Mouse (Mus musculus) MEL (cell line): ENCODE data around the gene Slc35g2. TPM values are rescaled to one million over a fixed set of nuclear protein-coding genes. Genes with fewer than 3 reads are reported as not detected.
A peak's percentile ranks its signal among the peaks of the same experiment; 100 is the strongest.

Source experiments
- DNase-seq: peaks from one replicate; pipeline ENCODE4 v3.0.0; 2011; ENCODE audit warnings: low read depth, low spot score
- H3K27ac ChIP-seq: 2 replicates; pipeline ENCODE4 v1.5.1; 2012; ENCODE audit warnings: low read depth, mild to moderate bottlenecking, control low read depth, low read length, moderate library complexity; ENCODE audit not compliant: control insufficient read depth
- H3K27me3 ChIP-seq, 2 experiments: fragments of 150-350 bp in 1 of 2; sonication (generic) in 1 of 2; 2 replicates each; pipeline ENCODE4 v1.6.1; 2012; ENCODE audit warnings: low read length in 2 of 2, mild to moderate bottlenecking in 2 of 2, improper control_type of control experiment in 1 of 2, moderate library complexity in 1 of 2; ENCODE audit not compliant: insufficient read depth in 2 of 2, control insufficient read depth in 1 of 2
- H3K36me3 ChIP-seq, 2 experiments: 2 replicates each; pipeline ENCODE4 v1.6.1; 2012 to 2014; ENCODE audit warnings: low read length in 2 of 2, improper control_type of control experiment in 1 of 2, inconsistent platforms in 1 of 2, mild to moderate bottlenecking in 1 of 2; ENCODE audit not compliant: insufficient read depth in 2 of 2, control insufficient read depth in 1 of 2
- H3K4me1 ChIP-seq, 2 experiments: fragments of 150-350 bp in 1 of 2; sonication (generic) in 1 of 2; 2 replicates each; pipeline ENCODE4 v1.6.1; 2012; ENCODE audit warnings: low read length in 2 of 2, improper control_type of control experiment in 1 of 2, mild to moderate bottlenecking in 1 of 2; ENCODE audit not compliant: insufficient read depth in 2 of 2, control insufficient read depth in 1 of 2
- H3K4me3 ChIP-seq, 2 experiments: fragments of 150-350 bp in 1 of 2; sonication (generic) in 1 of 2; 2 replicates each; pipeline ENCODE4 v1.5.1; 2012; ENCODE audit warnings: low read depth in 2 of 2, low read length in 2 of 2, mild to moderate bottlenecking in 2 of 2, moderate library complexity in 2 of 2, control low read depth in 1 of 2, improper control_type of control experiment in 1 of 2; ENCODE audit not compliant: control insufficient read depth in 1 of 2, insufficient read depth in 1 of 2
- H3K79me2 ChIP-seq: 2 replicates; pipeline ENCODE4 v1.6.1; 2012; ENCODE audit warnings: mild to moderate bottlenecking, low read length, moderate library complexity; ENCODE audit not compliant: control insufficient read depth, poor library complexity, insufficient read depth
- H3K9ac ChIP-seq: 2 replicates; pipeline ENCODE4 v1.6.1; 2012; ENCODE audit warnings: low read depth, mild to moderate bottlenecking, control low read depth, low read length, moderate library complexity; ENCODE audit not compliant: control insufficient read depth, poor library complexity, severe bottlenecking
- H3K9me3 ChIP-seq: fragments of 150-350 bp; sonication (generic); replicated peaks from 2 replicates; pipeline ENCODE4 v1.6.1; 2012; ENCODE audit warnings: mild to moderate bottlenecking, low read length, improper control_type of control experiment, moderate library complexity; ENCODE audit not compliant: insufficient read depth
- BHLHE40 ChIP-seq: IDR thresholded peaks from 2 replicates; pipeline ENCODE4 v1.6.1; 2012; ENCODE audit warnings: low read depth, mild to moderate bottlenecking, inconsistent platforms, low read length, improper control_type of control experiment, borderline replicate concordance
- CHD1 ChIP-seq: IDR thresholded peaks from 2 replicates; pipeline ENCODE4 v1.6.1; 2012; ENCODE audit warnings: low read depth, mild to moderate bottlenecking, inconsistent platforms, low read length, improper control_type of control experiment
- ELF1 ChIP-seq: IDR thresholded peaks from 2 replicates; pipeline ENCODE4 v1.6.1; 2014; ENCODE audit warnings: low read depth, mild to moderate bottlenecking, inconsistent platforms, low read length, improper control_type of control experiment, moderate library complexity
- MAFK ChIP-seq: IDR thresholded peaks from 2 replicates; pipeline ENCODE4 v1.6.1; 2011; ENCODE audit warnings: low read depth, mild to moderate bottlenecking, low read length, improper control_type of control experiment, borderline replicate concordance
- MAZ ChIP-seq: IDR thresholded peaks from 2 replicates; pipeline ENCODE4 v1.6.1; 2012; ENCODE audit warnings: low read depth, mild to moderate bottlenecking, inconsistent platforms, low read length, improper control_type of control experiment
- MXI1 ChIP-seq: IDR thresholded peaks from 2 replicates; pipeline ENCODE4 v1.6.1; 2011; ENCODE audit warnings: mild to moderate bottlenecking, low read depth, low read length, improper control_type of control experiment
- MYC ChIP-seq: IDR thresholded peaks from 2 replicates; pipeline ENCODE4 v1.6.1; 2011; ENCODE audit warnings: low read depth, mild to moderate bottlenecking, low read length, improper control_type of control experiment, moderate library complexity
- NELFE ChIP-seq: IDR thresholded peaks from 2 replicates; pipeline ENCODE4 v1.6.1; 2011; ENCODE audit warnings: low read depth, low read length, improper control_type of control experiment
- NRF1 ChIP-seq: IDR thresholded peaks from 2 replicates; pipeline ENCODE4 v1.6.1; 2014; ENCODE audit warnings: low read depth, mild to moderate bottlenecking, inconsistent platforms, low read length, improper control_type of control experiment, moderate library complexity; ENCODE audit not compliant: poor library complexity, insufficient read depth, severe bottlenecking
- USF1 ChIP-seq: IDR thresholded peaks from 2 replicates; pipeline ENCODE4 v1.6.1; 2014; ENCODE audit warnings: low read depth, mild to moderate bottlenecking, inconsistent platforms, low read length, improper control_type of control experiment, moderate library complexity
- USF2 ChIP-seq, 2 experiments: IDR thresholded peaks; 2 replicates each; pipeline ENCODE4 v1.6.1; 2011 to 2012; ENCODE audit warnings: improper control_type of control experiment in 2 of 2, low read length in 2 of 2, borderline replicate concordance in 1 of 2, inconsistent platforms in 1 of 2, low read depth in 1 of 2, mild to moderate bottlenecking in 1 of 2; ENCODE audit not compliant: insufficient read depth in 1 of 2
- polyA plus RNA-seq, 2 experiments: library from polyadenylated mRNA; stranded (reverse) in 1 of 2; unstranded in 1 of 2; fragments of >175 nt in 1 of 2; fragments of >200 nt in 1 of 2; gene quantifications; 2 replicates each; pipeline versions ENCODE4 v1.2.1 to v1.2.4; 2012; ENCODE audit warnings: low replicate concordance in 2 of 2, low read depth in 1 of 2; ENCODE audit not compliant: insufficient read length in 2 of 2, insufficient read depth in 1 of 2, missing spikeins in 1 of 2
- total RNA-seq: library from RNA; depleted of rRNA; stranded (reverse); fragments of 300-350 nt; gene quantifications from 2 replicates; pipeline ENCODE4 v1.2.3, GENCODE M21; 2012; rRNA removed

Slc35g2 gene
- total and polyA plus RNA-seq, 3 experiments: 0.49 TPM; not detected in 2

GRCm38 (mm10) chr9:100506652-100507051 is 64.2 kb downstream of the Slc35g2 start (continued):
- TF ChIP-seq USF1: peak; percentile 56; the same call in 1 of the 2 replicates

GRCm38 (mm10) chr9:100505498-100505897 is 65.4 kb downstream of the Slc35g2 start:
- Histone ChIP-seq H3K4me3 (no peak overlapping the region), H3K27me3 (no peaks in the 10 kb centered on the region)
- no peak for DNase-seq

More at GRCm38 (mm10) chr9:100505498-100505897, 65.4 kb downstream of the Slc35g2 start:
- Histone ChIP-seq H3K9ac (no peak overlapping the region), H3K27ac (no peak overlapping the region), H3K36me3 (peaks cover 3 to 11% of the 10 kb centered on the region in 2 experiments), H3K4me1 (peaks cover 2 to 12% of the 10 kb centered on the region in 2 experiments; a peak in 3 of 4 replicates), H3K79me2 (peaks cover 2% of the 10 kb centered on the region), H3K9me3 (no peaks in the 10 kb centered on the region)
- TF ChIP-seq MAZ (no peak), USF2 (IDR thresholded peaks at IDR 0.05; ENCODE audit: borderline replicate concordance in 1 of 2, insufficient read depth in 1 of 2, low read depth in 1 of 2, low read length in 2 of 2) (no peak), NELFE (no peak), NRF1 (no peak), CHD1 (no peak), MYC (no peak), ELF1 (no peak), MAFK (no peak), MXI1 (no peak), BHLHE40 (no peak)

Other genes starting within 250 kb of the Slc35g2 start
- gene Il20rb, start 84.3 kb downstream of the Slc35g2 start, total RNA-seq: 0.50 and 0.65 TPM in 2 replicates
- 1 to 10 TPM in 1 of 2 experiments, not detected in 1; 1.9 TPM for gene Il20rb, start 84.3 kb downstream of the Slc35g2 start, polyA plus RNA-seq
- 20.8 and 21.8 TPM in 2 replicates for gene Nck1, start 25.0 kb downstream of the Slc35g2 start, total RNA-seq
- 10 to 100 TPM in 1 of 2 experiments, not detected in 1; 24.3 TPM for gene Nck1, start 25.0 kb downstream of the Slc35g2 start, polyA plus RNA-seq
- gene Stag1, start 26.7 kb upstream of the Slc35g2 start, total RNA-seq: 30.1 and 33.6 TPM in 2 replicates
- 10 to 100 TPM in 1 of 2 experiments, not detected in 1; 41.7 TPM for gene Stag1, start 26.7 kb upstream of the Slc35g2 start, polyA plus RNA-seq